Mouse (Mus musculus) cerebellum, adult 2 months (tissue): ENCODE results near the gene Fgfr2. TPM values are rescaled to one million over a fixed set of nuclear protein-coding genes. Genes with fewer than 3 reads are reported as not detected.
A peak's percentile ranks its signal among the peaks of the same experiment; 100 is the strongest.

Experiments
- DNase-seq, 2 experiments: peaks; one replicate each; pipeline ENCODE4 v3.0.0; 2021
- H3K27ac ChIP-seq: fragments of 200-500 bp; 2 replicates; pipeline ENCODE4 v1.5.1; 2012; ENCODE audit warnings: low read length, control low read depth, inconsistent platforms; ENCODE audit not compliant: insufficient read depth
- H3K27me3 ChIP-seq: fragments of 200-500 bp; 2 replicates; pipeline ENCODE4 v1.6.1; 2012; ENCODE audit warnings: inconsistent platforms, mild to moderate bottlenecking, low read length, moderate library complexity; ENCODE audit not compliant: control insufficient read depth, insufficient read depth
- H3K4me1 ChIP-seq: fragments of 200-500 bp; 2 replicates; pipeline ENCODE4 v1.6.1; 2011; ENCODE audit warnings: low read length; ENCODE audit not compliant: control insufficient read depth, insufficient read depth
- H3K4me3 ChIP-seq: fragments of 200-500 bp; replicated peaks from 2 replicates; pipeline ENCODE3; 2011; ENCODE audit warnings: mild to moderate bottlenecking, low read depth, low read length, control low read depth; ENCODE audit not compliant: insufficient read depth
- CTCF ChIP-seq: fragments of 200-500 bp; IDR thresholded peaks from 2 replicates; pipeline ENCODE4 v1.5.1; 2011; ENCODE audit warnings: low read depth, mild to moderate bottlenecking, control low read depth, low read length, moderate library complexity, borderline replicate concordance; ENCODE audit not compliant: insufficient read depth
- POLR2A ChIP-seq: fragments of 200-500 bp; IDR thresholded peaks from 2 replicates; pipeline ENCODE4 v1.6.1; 2011; ENCODE audit warnings: low read length, control low read depth, borderline replicate concordance; ENCODE audit not compliant: insufficient read depth
- WGBS: fragments of 180-500 bp; shearing (Covaris S2); methylation state at CpG from one replicate; pipeline ENCODE4 v1.1.7; 2018; 5-methylcytosine and 5-hydroxymethylcytosine counted together
- polyA plus RNA-seq: library from polyadenylated mRNA; depleted of rRNA; stranded (reverse); fragments of >200 nt; gene quantifications from 2 replicates; pipeline ENCODE4 v1.2.3, GENCODE M21; 2012

The Fgfr2 gene
- polyA plus RNA-seq, 1 experiment = 95.3 TPM

GRCm38 (mm10) chr7:132898234-132898633 lies 224.9 kb downstream of the Fgfr2 start:
- TF ChIP-seq CTCF (peak; percentile 52; the same call in 1 of the 2 replicates), POLR2A (no peak)

GRCm38 (mm10) chr7:132897258-132897657 lies 225.9 kb downstream of the Fgfr2 start:
- no peak overlapping the region for H3K4me3 ChIP-seq
- TF ChIP-seq CTCF (peak; percentile 21; the same call in 1 of the 2 replicates), POLR2A (no peak)
- peaks cover 27% of the 10 kb centered on the region for H3K4me1 ChIP-seq
- no peaks in the 10 kb centered on the region for H3K27me3 ChIP-seq
- DNase-seq = no peak
- 93% methylated on average over 10 of the region's 10 CpGs for WGBS
- no peak overlapping the region for H3K27ac ChIP-seq

More at GRCm38 (mm10) chr7:132898234-132898633, 224.9 kb downstream of the Fgfr2 start:
- H3K4me1 ChIP-seq = peaks cover 18% of the 10 kb centered on the region
- DNase-seq = no peak
- 89% methylated on average over 2 of the region's 2 CpGs for WGBS
- no peak overlapping the region for H3K4me3 ChIP-seq
- no peaks in the 10 kb centered on the region for H3K27me3 ChIP-seq
- no peak overlapping the region for H3K27ac ChIP-seq

- Histone ChIP-seq H3K4me3 (no peak overlapping the region), H3K27ac (peak overlapping the region; percentile 89), H3K4me1 (peaks cover 36% of the 10 kb centered on the region), H3K27me3 (no peaks in the 10 kb centered on the region)
- DNase-seq = peak; percentile 42 to 53
- TF ChIP-seq POLR2A (no peak), CTCF (no peak)
- 37% methylated on average over 9 of the region's 9 CpGs for WGBS
Observed at GRCm38 (mm10) chr7:132896206-132896815, 226.8 kb downstream of the Fgfr2 start.

GRCm38 (mm10) chr7:132894841-132895555 lies 228.2 kb downstream of the Fgfr2 start:
- peaks cover 48% of the 10 kb centered on the region for H3K4me1 ChIP-seq
- WGBS = 11% methylated on average over 7 of the region's 7 CpGs
- no peak for TF ChIP-seq CTCF
- DNase-seq = peak; percentile 74 to 87
- no peaks in the 10 kb centered on the region for H3K27me3 ChIP-seq
- peak overlapping the region; percentile 89 for H3K27ac ChIP-seq
- H3K4me3 ChIP-seq = no peak overlapping the region

- no peak overlapping the region for H3K4me3 ChIP-seq
- peak overlapping the region; percentile 98; the same call in 1 of the 2 replicates for H3K27ac ChIP-seq
- no peaks in the 10 kb centered on the region for H3K27me3 ChIP-seq
- H3K4me1 ChIP-seq = peaks cover 48% of the 10 kb centered on the region
- no peak for DNase-seq
- TF ChIP-seq CTCF (no peak), POLR2A (no peak)
- 73% methylated on average over 1 of the region's 1 CpGs for WGBS
Observed at GRCm38 (mm10) chr7:132893336-132893735, 229.8 kb downstream of the Fgfr2 start.

GRCm38 (mm10) chr7:132892806-132893205 lies 230.3 kb downstream of the Fgfr2 start:
- 23% methylated on average over 7 of the region's 7 CpGs for WGBS
- peak; percentile 5; the same call in 1 of the 2 replicates for TF ChIP-seq POLR2A
- TF ChIP-seq CTCF = no peak
- DNase-seq = no peak
- Histone ChIP-seq H3K27me3 (no peaks in the 10 kb centered on the region), H3K4me1 (peaks cover 48% of the 10 kb centered on the region), H3K4me3 (no peak overlapping the region), H3K27ac (peak overlapping the region; percentile 98; the same call in 1 of the 2 replicates)

GRCm38 (mm10) chr7:132892311-132892661 lies 230.9 kb downstream of the Fgfr2 start:
- 5% methylated on average over 4 of the region's 4 CpGs for WGBS
- H3K27ac ChIP-seq = peak overlapping the region; percentile 98

More at GRCm38 (mm10) chr7:132892311-132892661, 230.9 kb downstream of the Fgfr2 start:
- peak; percentile 35; the same call in 1 of the 2 replicates for TF ChIP-seq POLR2A
- TF ChIP-seq CTCF = no peak
- H3K27me3 ChIP-seq = no peaks in the 10 kb centered on the region
- no peak overlapping the region for H3K4me3 ChIP-seq
- DNase-seq = peak; percentile 87 to 95
- peaks cover 48% of the 10 kb centered on the region for H3K4me1 ChIP-seq
